ENCODE assay signal across 25 mouse cellular contexts in the genomic region with DNA sequence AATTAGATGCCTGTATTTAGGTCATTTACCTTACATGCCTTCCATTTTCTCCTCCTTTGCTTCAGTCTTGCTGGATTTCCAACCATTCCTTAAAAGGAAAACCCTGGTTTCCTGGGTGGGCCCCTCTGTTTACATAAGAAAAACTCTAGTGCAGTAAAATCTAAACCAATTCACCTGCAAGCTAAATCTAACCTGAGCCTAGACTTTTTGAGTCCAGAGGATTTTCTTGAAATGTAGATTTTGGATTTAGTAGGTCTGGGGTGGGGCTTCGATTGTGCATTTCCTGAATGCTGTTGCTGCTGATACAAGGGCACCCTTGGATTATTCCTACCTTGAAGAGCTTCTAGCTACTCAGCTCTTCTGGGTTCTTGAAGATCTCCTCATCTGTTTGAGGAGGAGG. TPM values are rescaled to one million over a fixed set of nuclear protein-coding genes. Genes with fewer than 3 reads are reported as not detected.
A peak's percentile ranks its signal among the peaks of the same experiment; 100 is the strongest.
DNase-seq lines count a peak whose midpoint lies in the region; TF ChIP-seq lines count a peak whose summit lies in the region.
"Had no signal": no experiment of that assay in that cellular context is flagged by ENCODE, and none has a peak within 500 bp of the region (broad histone marks: within the 10 kb centered on the region; RNA-seq: fewer than 3 reads in every experiment).

No protein-coding gene starts in this region.

- no peak overlapping the region for H3K9ac ChIP-seq in ES-Bruce4 (ENCODE audit: low read depth, poor library complexity, severe bottlenecking)
- no peak overlapping the region for H3K9ac ChIP-seq in ES-E14 (ENCODE audit: insufficient read depth, low read depth, low read length, poor library complexity, severe bottlenecking)
- H3K9ac ChIP-seq: embryonic facial prominence, embryonic 13.5 days; embryonic facial prominence, embryonic 15.5 days; forebrain, embryonic 12.5 days had no signal

- DNase-seq in ES-E14 (ENCODE audit: low read depth, low spot score) = no peak
- peak; percentile 83 for DNase-seq in ZHBTc4 (ENCODE audit: low read depth, low spot score)
- no peak for DNase-seq in adrenal gland, adult (ENCODE audit: inconsistent age in 2 of 2, low spot score in 1 of 2)
- no peak for DNase-seq in heart, adult 8-10 months (ENCODE audit: low spot score)
- no peak for DNase-seq in lung, adult 18-20 months
- DNase-seq: adrenal gland, adult 2 months; adrenal gland, postnatal 10 days; adrenal gland, postnatal 25 days; cerebellum, adult 11 months; cerebellum, adult 18-20 months; cerebellum, adult 8-10 months; cerebellum, adult 9-11 months; cerebellum, postnatal 14 days; cerebellum, postnatal 36 days had no signal

- H3K36me3 ChIP-seq in ES-Bruce4 (ENCODE audit: control insufficient read depth, insufficient read depth, low read length, poor library complexity, severe bottlenecking) (peaks cover 73% of the 10 kb centered on the region), ES-E14 (ENCODE audit: control insufficient read depth, insufficient read depth, low read length, poor library complexity, severe bottlenecking) (peaks cover 21% of the 10 kb centered on the region)

- H3K9me3 ChIP-seq in ES-Bruce4 (replicated peaks; ENCODE audit: control insufficient read depth, insufficient read depth, low read length, poor library complexity, severe bottlenecking) (peaks cover 27% of the 10 kb centered on the region), ES-E14 (ENCODE audit: control insufficient read depth, insufficient read depth, low read depth, low read length) (no peaks in the 10 kb centered on the region)
- H3K9me3 ChIP-seq: embryonic facial prominence, embryonic 13.5 days; embryonic facial prominence, embryonic 15.5 days; forebrain, embryonic 10.5 days; forebrain, embryonic 12.5 days had no signal

- H3K27ac ChIP-seq in ES-Bruce4 (ENCODE audit: insufficient read depth, low read length) = peak overlapping the region; percentile 98
- H3K27ac ChIP-seq in ES-E14 (ENCODE audit: insufficient read depth, low read depth, low read length, poor library complexity, severe bottlenecking) = peak overlapping the region; percentile 97
- H3K27ac ChIP-seq: embryonic facial prominence, embryonic 13.5 days; embryonic facial prominence, embryonic 15.5 days; forebrain, embryonic 10.5 days; forebrain, embryonic 12.5 days had no signal

- H3K4me3 ChIP-seq in ES-Bruce4 (ENCODE audit: low read depth, low read length) (no peak overlapping the region), ES-E14 (ENCODE audit: insufficient read depth in 1 of 2, low read depth in 1 of 2, low read length in 2 of 2, poor library complexity in 1 of 2, severe bottlenecking in 1 of 2) (peak overlapping the region in 1 of 2 experiments; percentile 15; a peak in 2 of 4 replicates)
- H3K4me3 ChIP-seq: embryonic facial prominence, embryonic 13.5 days; embryonic facial prominence, embryonic 15.5 days; erythroblast, embryonic 14.5 days; forebrain, embryonic 10.5 days; forebrain, embryonic 12.5 days had no signal

- TF ChIP-seq POLR2A in ES-Bruce4 (IDR thresholded peaks at IDR 0.05; ENCODE audit: insufficient read depth, low read length) = no peak

- in situ Hi-C loops in ES-E14 (cut with MboI; ENCODE audit: low sequenced_read_pairs in 2 of 2, unreplicated experiment in 2 of 2) = no loop called here

- H3K27me3 ChIP-seq in ES-Bruce4 (ENCODE audit: control insufficient read depth, insufficient read depth, low read length, poor library complexity, severe bottlenecking) = no peaks in the 10 kb centered on the region
- H3K27me3 ChIP-seq: embryonic facial prominence, embryonic 13.5 days; embryonic facial prominence, embryonic 15.5 days; forebrain, embryonic 12.5 days had no signal

- no peak for TF ChIP-seq CTCF in ES-Bruce4 (IDR thresholded peaks at IDR 0.05; ENCODE audit: low read depth, low read length)

- no peak for TF ChIP-seq EP300 in ES-Bruce4 (IDR thresholded peaks at IDR 0.05; ENCODE audit: insufficient read depth, low read depth, low read length)

- H3K4me1 ChIP-seq in ES-Bruce4 (ENCODE audit: control insufficient read depth, insufficient read depth, low read length) = peaks cover 6% of the 10 kb centered on the region
- peaks cover 7 to 14% of the 10 kb centered on the region in 2 experiments for H3K4me1 ChIP-seq in ES-E14 (ENCODE audit: control insufficient read depth in 2 of 2, insufficient read depth in 2 of 2, low read length in 2 of 2, poor library complexity in 1 of 2)
- H3K4me1 ChIP-seq: embryonic facial prominence, embryonic 13.5 days; embryonic facial prominence, embryonic 15.5 days; forebrain, embryonic 10.5 days; forebrain, embryonic 12.5 days had no signal

TF ChIP-seq in ES-E14, 5 proteins besides CTCF, POLR2A, EP300 and RAD21:
- TF ChIP-seq HCFC1 (IDR thresholded peaks at IDR 0.05; ENCODE audit: borderline replicate concordance, insufficient read depth, low read length) = no peak
- 0 out of 2 replicates have a peak, but pooled peaks have one; percentile 20 for TF ChIP-seq CHD2 (IDR thresholded peaks at IDR 0.05; ENCODE audit: low read depth, low read length)
- TF ChIP-seq ZNF384 (IDR thresholded peaks at IDR 0.05; ENCODE audit: low read depth, low read length) = no peak
- TF ChIP-seq ZC3H11A (IDR thresholded peaks at IDR 0.05; ENCODE audit: borderline replicate concordance, low read depth, low read length) = no peak
- TF ChIP-seq MAFK (IDR thresholded peaks at IDR 0.05; ENCODE audit: insufficient read depth, low read depth, low read length) = no peak

RNA-seq across cellular contexts. Expression of gene Cep55, which starts 9.2 kb away (rescaled TPM):
- 70.4 and 75.1 TPM in 2 replicates for polyA plus RNA-seq in ES-Bruce4 (2011; ENCODE audit: insufficient read depth, insufficient read length, low read depth, missing spikeins)
- 43.5 and 51.1 TPM in 2 replicates for total RNA-seq in ES-E14 (2012; rRNA removed)
- total RNA-seq in heart, adult 8-10 months (2022) = under 1 TPM in 3 of 4 experiments, not detected in 1; 0.24 to 0.63 (median 0.25) TPM
- polyA plus RNA-seq: erythroblast, embryonic 14.5 days had no signal

RNA-seq across cellular contexts. Expression of gene Myof, which starts 20.7 kb away (rescaled TPM):
- 23.1 and 25.2 TPM in 2 replicates for polyA plus RNA-seq in ES-Bruce4 (2011; ENCODE audit: insufficient read depth, insufficient read length, low read depth, missing spikeins)
- 29.8 and 44.3 TPM in 2 replicates for total RNA-seq in ES-E14 (2012; rRNA removed)
- total RNA-seq in heart, adult 8-10 months (2022) = 1 to 10 TPM; 6.2 to 9.0 (median 7.7) TPM
- polyA plus RNA-seq: erythroblast, embryonic 14.5 days had no signal

RNA-seq across cellular contexts. Expression of gene Ffar4, which starts 32.8 kb away (rescaled TPM):
- not detected in 2 replicates for polyA plus RNA-seq in ES-Bruce4 (2011; ENCODE audit: insufficient read depth, insufficient read length, low read depth, missing spikeins)
- total RNA-seq in ES-E14 (2012; rRNA removed) = 0.22 and 0.90 TPM in 2 replicates
- total RNA-seq in heart, adult 8-10 months (2022) = not detected
- total RNA-seq: MEL had no signal
- polyA plus RNA-seq: C2C12; cortical plate, adult 2 months; embryonic facial prominence, embryonic 11.5 days; embryonic facial prominence, embryonic 13.5 days; erythroblast, embryonic 14.5 days; forebrain, embryonic 10.5 days; forebrain, embryonic 12.5 days; forebrain, embryonic 16.5 days had no signal

Comparison
In these comparisons a context has a peak if more than half of its experiments do, and no peak if none do; other contexts are left out.
1. RNA of gene Cep55, which starts 9.2 kb away (total RNA-seq): 43.5 to 51.1 TPM in ES-E14; 0.24 to 0.63 TPM in heart, adult 8-10 months; every median in the first group is over 10 times any median in the second.